Comparison of ENCODE assay signal across 18 mouse cellular contexts in genomic region chr1:185430488-185430887, GRCm38 (mm10). TPM values are rescaled to one million over a fixed set of nuclear protein-coding genes. Genes with fewer than 3 reads are reported as not detected.
"Had no signal": no experiment of that assay in that cellular context is flagged by ENCODE, and none has a peak within 500 bp of the region (broad histone marks: within the 10 kb centered on the region; RNA-seq: fewer than 3 reads in every experiment).

No protein-coding gene starts in this region.

- H3K4me2 ChIP-seq: limb, embryonic 15.5 days; liver, embryonic 13.5 days; neural tube, embryonic 15.5 days had no signal

- H3K27ac ChIP-seq: kidney, postnatal 0 days; limb, embryonic 15.5 days; neural tube, embryonic 15.5 days had no signal

- H3K27me3 ChIP-seq: limb, embryonic 15.5 days; liver, embryonic 13.5 days; neural tube, embryonic 15.5 days had no signal

- H3K4me1 ChIP-seq: limb, embryonic 15.5 days; neural tube, embryonic 15.5 days had no signal

- H3K4me3 ChIP-seq: limb, embryonic 15.5 days; liver, embryonic 13.5 days; neural tube, embryonic 15.5 days had no signal

- DNase-seq: kidney, adult 9 months; kidney, postnatal 36 days; layer of hippocampus, adult 9-11 months; layer of hippocampus, postnatal 36 days; liver, embryonic 13.5 days; lung, adult 18-20 months; lung, postnatal 36 days; midbrain, embryonic 14.5 days; right cerebral cortex, adult 18-20 months; right cerebral cortex, postnatal 25 days; thymus, adult 2 months; thymus, postnatal 25 days had no signal

- H3K9me3 ChIP-seq: limb, embryonic 15.5 days; liver, embryonic 13.5 days; neural tube, embryonic 15.5 days had no signal

- H3K9ac ChIP-seq: limb, embryonic 15.5 days; liver, embryonic 13.5 days; neural tube, embryonic 15.5 days had no signal

RNA-seq across cellular contexts. Expression of gene Slc30a10, which starts 24.2 kb away (rescaled TPM):
- polyA plus RNA-seq: lung, embryonic 16.5 days; testis, adult 2 months; urinary bladder, adult 2 months had no signal
